Mouse (Mus musculus) myocyte (in vitro differentiated cells): ENCODE data around the gene Stac2.

Experiments used
- CEBPB ChIP-seq: IDR thresholded peaks from 2 replicates; pipeline ENCODE4 v1.6.1; 2011; ENCODE audit warnings: mild to moderate bottlenecking, moderate library complexity; ENCODE audit not compliant: poor library complexity, insufficient read depth, severe bottlenecking
- E2F4 ChIP-seq: IDR thresholded peaks from one replicate; pipeline ENCODE4 v1.6.1; 2011; ENCODE audit warnings: mild to moderate bottlenecking, control low read depth, moderate library complexity; ENCODE audit not compliant: insufficient read depth
- MAX ChIP-seq: IDR thresholded peaks from one replicate; pipeline ENCODE4 v1.6.1; 2011; ENCODE audit warnings: low read depth, mild to moderate bottlenecking, control low read depth
- MYOD1 ChIP-seq, 3 experiments: IDR thresholded peaks; one replicate each; pipeline ENCODE4 v1.6.1; 2011; ENCODE audit warnings: control low read depth in 2 of 3, low read depth in 2 of 3, mild to moderate bottlenecking in 2 of 3, moderate library complexity in 1 of 3; ENCODE audit not compliant: insufficient read length in 2 of 3, control insufficient read depth in 1 of 3
- MYOG ChIP-seq, 3 experiments: IDR thresholded peaks; one replicate each; pipeline ENCODE4 v1.6.1; 2011; ENCODE audit warnings: control low read depth in 2 of 3, low read depth in 2 of 3, mild to moderate bottlenecking in 2 of 3; ENCODE audit not compliant: insufficient read length in 2 of 3, control insufficient read depth in 1 of 3, insufficient read depth in 1 of 3
- POLR2A ChIP-seq: IDR thresholded peaks from one replicate; pipeline ENCODE4 v1.6.1; 2011; ENCODE audit warnings: low read depth, mild to moderate bottlenecking, control low read depth, moderate library complexity; ENCODE audit not compliant: insufficient read length
- REST ChIP-seq: IDR thresholded peaks from one replicate; pipeline ENCODE4 v1.6.1; 2011; ENCODE audit warnings: mild to moderate bottlenecking, control low read depth, moderate library complexity; ENCODE audit not compliant: insufficient read depth, insufficient read length
- TCF12 ChIP-seq: IDR thresholded peaks from one replicate; pipeline ENCODE4 v1.6.1; 2011; ENCODE audit warnings: mild to moderate bottlenecking, control low read depth; ENCODE audit not compliant: poor library complexity, insufficient read depth, severe bottlenecking
- TCF3 ChIP-seq: IDR thresholded peaks from one replicate; pipeline ENCODE4 v1.6.1; 2011; ENCODE audit warnings: low read depth, control low read depth; ENCODE audit not compliant: insufficient read length
- USF1 ChIP-seq: IDR thresholded peaks from one replicate; pipeline ENCODE4 v1.6.1; 2011; ENCODE audit warnings: low read depth, mild to moderate bottlenecking, control low read depth, moderate library complexity

GRCm38 (mm10) chr11:98045596-98045995, 7.7 kb downstream of the Stac2 start:
- TF ChIP-seq MYOD1 (IDR thresholded peaks at IDR 0.05; ENCODE audit: control insufficient read depth in 1 of 3, insufficient read length in 2 of 3, low read depth in 2 of 3) (no peak), POLR2A (no peak), CEBPB (no peak), E2F4 (no peak), TCF12 (no peak), MAX (no peak), USF1 (no peak), MYOG (IDR thresholded peaks at IDR 0.05; ENCODE audit: control insufficient read depth in 1 of 3, insufficient read depth in 1 of 3, insufficient read length in 2 of 3, low read depth in 2 of 3) (no peak), REST (no peak), TCF3 (no peak)
